Mouse (Mus musculus) brain, embryonic 14.5 days (tissue): ENCODE data around the gene Dars2.
"Not testable (repeated sequence)": the region's sequence is repeated elsewhere in the genome, so short reads cannot be mapped to it uniquely, and the experiment has no call there.

Source experiments
- CTCF ChIP-seq: fragments of 200-500 bp; IDR thresholded peaks from 2 replicates; pipeline ENCODE4 v1.5.1; 2012; ENCODE audit warnings: inconsistent platforms, mild to moderate bottlenecking, moderate library complexity, borderline replicate concordance; ENCODE audit not compliant: insufficient read depth, insufficient read length; ENCODE audit errors: extremely low read depth
- POLR2A ChIP-seq: fragments of 200-500 bp; IDR thresholded peaks from 2 replicates; pipeline ENCODE4 v1.6.1; 2012; ENCODE audit warnings: mild to moderate bottlenecking, inconsistent platforms, borderline replicate concordance; ENCODE audit not compliant: poor library complexity, insufficient read depth, insufficient read length, severe bottlenecking; ENCODE audit errors: extremely low read depth

DNA sequence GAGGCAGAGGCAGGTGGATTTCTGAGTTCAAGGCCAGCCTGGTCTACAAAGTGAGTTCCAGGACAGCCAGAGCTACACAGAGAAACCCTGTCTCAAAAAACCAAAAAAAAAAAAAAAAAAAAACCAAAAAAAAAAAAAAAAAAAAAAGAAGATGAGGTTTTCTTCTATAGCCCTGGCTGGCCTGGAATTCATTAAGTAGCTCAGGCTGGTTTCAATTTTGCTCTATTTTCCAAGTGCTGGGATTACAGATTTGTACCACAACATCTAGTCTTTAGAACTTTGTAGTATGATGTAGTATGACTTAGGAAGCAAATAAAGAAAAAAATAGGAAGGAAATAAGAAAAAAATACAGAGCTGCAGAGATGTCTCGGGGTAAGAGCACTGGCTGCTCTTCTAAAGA is 42.0 kb downstream of the Dars2 start:
- TF ChIP-seq CTCF, POLR2A: not testable (repeated sequence)
